Mouse (Mus musculus) hindbrain, embryonic 16.5 days (tissue): ENCODE data around the gene Spata3. TPM values are rescaled to one million over a fixed set of nuclear protein-coding genes. Genes with fewer than 3 reads are reported as not detected.
"Not testable (repeated sequence)": the region's sequence is repeated elsewhere in the genome, so short reads cannot be mapped to it uniquely, and the experiment has no call there.

Experiments
- ATAC-seq: fragments of 200-750 bp; cut with Nextera tagmentation; 2 replicates; pipeline ENCODE4 v1.8.0; 2017; ENCODE audit warnings: moderate TSS enrichment, moderate library complexity
- H3K27ac ChIP-seq: fragments of 300-500 bp; sonication (generic); 2 replicates; pipeline ENCODE4 v1.5.1; 2014; ENCODE audit warnings: low read depth, mild to moderate bottlenecking, control low read depth, low read length, moderate library complexity
- H3K27me3 ChIP-seq: fragments of 300-500 bp; sonication (generic); replicated peaks from 2 replicates; pipeline ENCODE4 v1.6.1; 2014; ENCODE audit warnings: low read length; ENCODE audit not compliant: control insufficient read depth, insufficient read depth
- H3K36me3 ChIP-seq: fragments of 300-500 bp; sonication (generic); 2 replicates; pipeline ENCODE4 v1.6.1; 2014; ENCODE audit warnings: mild to moderate bottlenecking, low read length, moderate library complexity, mixed read lengths; ENCODE audit not compliant: control insufficient read depth, insufficient read depth
- H3K4me1 ChIP-seq: fragments of 300-500 bp; sonication (generic); 2 replicates; pipeline ENCODE4 v1.6.1; 2014; ENCODE audit warnings: low read depth, low read length; ENCODE audit not compliant: control insufficient read depth, insufficient read depth
- H3K4me2 ChIP-seq: fragments of 300-500 bp; sonication (generic); 2 replicates; pipeline ENCODE4 v1.6.1; 2014; ENCODE audit warnings: mild to moderate bottlenecking, low read length, control low read depth, moderate library complexity
- H3K4me3 ChIP-seq: fragments of 300-500 bp; sonication (generic); 2 replicates; pipeline ENCODE4 v1.5.1; 2014; ENCODE audit warnings: mild to moderate bottlenecking, low read length, control low read depth, moderate library complexity
- H3K9ac ChIP-seq: fragments of 300-500 bp; sonication (generic); 2 replicates; pipeline ENCODE4 v1.6.1; 2014; ENCODE audit warnings: low read depth, mild to moderate bottlenecking, control low read depth, low read length, moderate library complexity
- H3K9me3 ChIP-seq: fragments of 300-500 bp; sonication (generic); 2 replicates; pipeline ENCODE4 v1.6.1; 2014; ENCODE audit warnings: mild to moderate bottlenecking, low read length, moderate library complexity; ENCODE audit not compliant: control insufficient read depth
- WGBS: fragments of 180-500 bp; shearing (Covaris S2); extraction: QIAGEN DNeasy Blood & Tissue Kit; methylation state at CpG from one replicate; pipeline ENCODE4 v1.1.7; 2014; 5-methylcytosine and 5-hydroxymethylcytosine counted together
- polyA plus RNA-seq: library from polyadenylated mRNA; unstranded; fragments of >200 nt; fragmentation: Nextera tagmentation; extraction: Ambion mirVana; gene quantifications from 2 replicates; pipeline ENCODE4 v1.2.1, GENCODE M21; 2015

Gene Spata3
- polyA plus RNA-seq, 1 experiment from 2014 or later, result 0.89 TPM

DNA sequence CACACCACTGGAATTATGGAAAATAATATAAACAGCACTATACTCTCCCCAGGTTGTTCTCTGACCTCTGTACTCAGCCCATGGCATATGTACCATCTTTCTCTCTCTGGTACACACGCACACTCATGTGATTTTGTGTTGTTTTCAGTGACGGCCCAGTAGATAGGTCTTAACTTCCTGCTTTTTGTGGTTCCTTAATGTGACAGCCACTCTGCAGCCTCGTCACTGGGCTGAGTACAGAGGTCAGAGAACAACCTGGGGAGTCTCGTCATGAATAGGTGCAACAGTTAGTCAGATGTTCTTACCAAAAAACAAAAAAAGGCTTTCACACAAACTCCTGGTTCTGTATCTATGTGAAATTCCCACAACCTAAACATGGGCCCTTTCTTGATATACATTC lies 28.3 kb upstream of the Spata3 start:
- H3K4me2 ChIP-seq, result no peak overlapping the region
- no peak for ATAC-seq
- H3K9ac ChIP-seq, result no peak overlapping the region
- no peaks in the 10 kb centered on the region for H3K4me1 ChIP-seq
- no peak overlapping the region for H3K4me3 ChIP-seq
- no peaks in the 10 kb centered on the region for H3K9me3 ChIP-seq
- no peaks in the 10 kb centered on the region for H3K36me3 ChIP-seq
- no peak overlapping the region for H3K27ac ChIP-seq
- 79% methylated on average over 4 of the region's 4 CpGs for WGBS
- H3K27me3 ChIP-seq, result no peaks in the 10 kb centered on the region

DNA sequence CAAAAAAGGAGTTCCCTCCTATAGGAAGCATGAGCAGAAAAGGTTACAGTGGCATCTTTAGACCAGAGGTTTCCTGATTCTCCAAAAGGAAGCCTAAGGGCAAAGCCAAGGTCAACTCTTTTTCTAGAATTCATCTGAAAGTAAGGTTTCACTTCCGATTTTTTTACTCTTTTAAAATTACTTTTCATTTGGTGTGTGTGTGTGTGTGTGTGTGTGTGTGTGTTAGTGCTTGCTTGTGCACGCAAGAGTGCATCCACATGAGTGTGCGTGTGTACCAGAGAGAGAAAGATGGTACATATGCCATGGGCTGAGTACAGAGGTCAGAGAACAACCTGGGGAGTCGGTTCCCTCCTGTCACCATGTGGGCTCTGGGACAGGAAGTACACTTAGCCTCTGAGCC lies 27.7 kb upstream of the Spata3 start:
- not testable (repeated sequence) for H3K4me2 ChIP-seq, H3K36me3 ChIP-seq, H3K27ac ChIP-seq, H3K27me3 ChIP-seq, H3K9ac ChIP-seq, H3K9me3 ChIP-seq, ATAC-seq, H3K4me1 ChIP-seq, H3K4me3 ChIP-seq
- 94% methylated on average over 4 of the region's 4 CpGs for WGBS

DNA sequence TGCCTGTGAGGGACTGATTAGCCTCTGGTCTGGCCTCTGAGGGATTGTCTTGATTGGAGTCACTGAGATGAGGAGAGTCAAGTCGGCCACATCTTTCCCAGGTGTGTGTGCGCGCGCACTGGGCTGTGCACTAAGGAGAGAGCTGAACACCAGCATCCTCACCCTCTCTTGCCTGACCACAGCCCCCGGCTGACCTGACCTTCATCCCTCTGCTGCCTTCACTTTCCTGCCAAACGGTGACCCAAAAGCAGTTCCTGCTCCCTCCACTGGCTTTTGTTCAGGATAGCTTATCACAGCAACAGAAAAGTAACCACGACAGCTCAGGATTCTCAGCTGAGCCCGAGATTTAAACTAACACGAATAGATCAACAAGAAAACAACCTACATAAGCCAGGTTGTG lies 24.4 kb upstream of the Spata3 start:
- no peak overlapping the region for H3K27ac ChIP-seq
- no peaks in the 10 kb centered on the region for H3K27me3 ChIP-seq
- no peak for ATAC-seq
- no peaks in the 10 kb centered on the region for H3K4me1 ChIP-seq
- WGBS, result 81% methylated on average over 9 of the region's 9 CpGs
- H3K9ac ChIP-seq, result no peak overlapping the region
- no peak overlapping the region for H3K4me2 ChIP-seq
- no peaks in the 10 kb centered on the region; the same call in 1 of the 2 replicates for H3K9me3 ChIP-seq
- no peaks in the 10 kb centered on the region for H3K36me3 ChIP-seq
- H3K4me3 ChIP-seq, result no peak overlapping the region

DNA sequence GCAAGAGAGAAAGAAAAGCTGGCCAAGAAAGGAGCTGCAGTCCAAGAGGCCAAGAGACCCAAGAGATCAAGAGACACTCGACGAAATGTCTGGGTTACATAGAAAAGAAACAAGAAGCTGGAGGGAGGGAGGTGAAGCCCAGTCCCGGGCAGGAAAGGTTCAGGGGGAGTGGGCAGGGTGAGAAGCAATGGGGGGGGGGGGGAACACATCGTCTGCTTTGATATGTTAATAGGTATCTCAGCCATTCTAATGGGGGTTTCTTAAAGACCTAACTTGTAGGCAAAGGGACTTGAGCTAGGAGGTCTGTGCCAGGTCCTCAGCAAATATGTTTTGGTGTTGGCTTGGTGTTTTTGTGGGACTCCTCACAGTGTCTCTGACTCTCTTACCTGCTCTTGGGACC lies 23.1 kb upstream of the Spata3 start:
- no peaks in the 10 kb centered on the region for H3K27me3 ChIP-seq
- H3K4me3 ChIP-seq, result no peak overlapping the region
- H3K9ac ChIP-seq, result no peak overlapping the region
- H3K4me2 ChIP-seq, result no peak overlapping the region
- H3K9me3 ChIP-seq, result no peaks in the 10 kb centered on the region; the same call in 1 of the 2 replicates
- H3K4me1 ChIP-seq, result no peaks in the 10 kb centered on the region
- WGBS, result 66% methylated on average over 4 of the region's 4 CpGs
- no peaks in the 10 kb centered on the region for H3K36me3 ChIP-seq
- no peak for ATAC-seq
- H3K27ac ChIP-seq, result no peak overlapping the region

DNA sequence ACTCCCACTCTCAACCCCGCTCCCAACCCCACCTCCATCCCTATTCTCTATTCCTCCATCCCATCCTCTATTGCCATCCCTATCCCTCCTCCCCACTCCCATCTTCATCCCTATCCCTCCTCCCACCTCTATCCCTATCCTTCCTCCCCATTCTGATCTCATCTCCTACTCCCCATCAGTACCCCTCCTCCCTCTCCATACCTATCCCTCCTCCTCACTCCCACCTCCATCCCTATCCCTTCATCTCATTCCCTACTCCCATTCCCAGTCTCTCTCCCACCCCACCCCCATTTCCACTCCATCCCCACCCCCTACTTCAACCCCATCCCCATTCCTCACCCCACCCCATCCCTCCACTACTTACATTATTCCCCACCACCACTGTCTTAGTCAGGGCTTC lies 19.4 kb upstream of the Spata3 start:
- 100% methylated on average over 1 of the region's 1 CpGs for WGBS
- ATAC-seq, result no peak
- no peak overlapping the region for H3K4me3 ChIP-seq

DNA sequence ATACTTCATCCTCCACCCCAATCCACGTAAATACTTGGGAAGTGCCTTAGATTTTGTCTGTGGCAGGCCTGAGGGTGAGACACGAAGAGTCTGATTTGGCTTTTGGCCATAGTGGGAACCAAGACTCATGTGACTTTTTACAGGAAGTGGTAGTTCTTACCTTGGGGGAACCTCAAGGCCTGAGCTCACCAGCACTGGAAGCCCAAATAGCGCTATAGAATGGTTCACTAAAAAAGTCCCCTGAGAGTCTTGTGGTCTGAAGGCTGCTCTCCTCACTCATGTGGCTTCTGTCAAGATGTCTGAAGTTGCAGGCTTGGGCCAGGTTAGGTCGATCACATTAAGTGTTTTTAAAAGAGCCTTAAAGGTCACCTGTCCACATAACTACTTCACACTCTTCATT lies 18.6 kb upstream of the Spata3 start:
- no peaks in the 10 kb centered on the region for H3K4me1 ChIP-seq
- WGBS, result 90% methylated on average over 4 of the region's 4 CpGs
- no peak overlapping the region for H3K27ac ChIP-seq
- H3K4me2 ChIP-seq, result no peak overlapping the region
- no peaks in the 10 kb centered on the region; the same call in 1 of the 2 replicates for H3K9me3 ChIP-seq
- ATAC-seq, result no peak
- H3K4me3 ChIP-seq, result no peak overlapping the region
- H3K36me3 ChIP-seq, result no peaks in the 10 kb centered on the region
- no peaks in the 10 kb centered on the region for H3K27me3 ChIP-seq
- H3K9ac ChIP-seq, result no peak overlapping the region

More for the DNA sequence above, 19.4 kb upstream of the Spata3 start:
- Histone ChIP-seq H3K9me3 (no peaks in the 10 kb centered on the region; the same call in 1 of the 2 replicates), H3K36me3 (no peaks in the 10 kb centered on the region), H3K27ac (no peak overlapping the region), H3K4me1 (no peaks in the 10 kb centered on the region), H3K4me2 (no peak overlapping the region), H3K9ac (no peak overlapping the region), H3K27me3 (no peaks in the 10 kb centered on the region)

DNA sequence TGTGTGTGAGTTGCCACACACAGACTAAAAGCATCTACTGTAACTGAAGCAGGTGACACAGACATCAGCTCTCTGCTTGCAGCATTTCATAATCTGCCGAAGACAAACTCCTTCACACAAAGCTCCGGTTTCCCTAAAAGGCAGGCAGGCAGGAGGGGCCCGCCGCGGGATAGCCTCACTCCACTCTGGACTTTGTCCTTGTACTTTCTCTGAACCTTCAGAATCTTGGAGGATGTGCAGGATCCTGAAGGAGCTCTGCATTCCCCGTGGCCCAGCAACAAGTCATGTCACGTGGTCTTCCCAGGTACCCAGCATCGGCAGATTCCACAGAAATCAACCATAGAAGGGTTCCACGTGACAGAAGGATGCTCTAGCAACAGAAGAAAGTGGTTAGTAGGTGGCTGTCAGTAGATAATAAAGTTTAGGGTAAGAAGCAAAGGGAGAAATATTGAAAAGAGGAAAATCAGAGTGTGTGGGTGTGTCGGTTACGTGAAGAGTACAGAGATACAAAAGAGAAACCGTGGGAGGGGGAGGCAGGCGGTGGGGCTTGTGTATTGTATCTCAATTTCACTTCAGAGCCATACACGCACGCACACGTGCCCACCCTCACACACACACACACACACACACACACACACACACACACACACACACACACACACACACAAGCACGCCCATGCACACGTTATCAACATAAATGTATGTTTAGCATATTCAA lies 16.6 kb upstream of the Spata3 start:
- H3K27me3 ChIP-seq, result no peaks in the 10 kb centered on the region
- H3K9me3 ChIP-seq, result no peaks in the 10 kb centered on the region; the same call in 1 of the 2 replicates
- H3K9ac ChIP-seq, result no peak overlapping the region
- H3K27ac ChIP-seq, result no peak overlapping the region
- no peaks in the 10 kb centered on the region for H3K4me1 ChIP-seq
- H3K4me3 ChIP-seq, result no peak overlapping the region
- no peaks in the 10 kb centered on the region for H3K36me3 ChIP-seq
- no peak for ATAC-seq
- WGBS, result 85% methylated on average over 18 of the region's 18 CpGs
- H3K4me2 ChIP-seq, result no peak overlapping the region

DNA sequence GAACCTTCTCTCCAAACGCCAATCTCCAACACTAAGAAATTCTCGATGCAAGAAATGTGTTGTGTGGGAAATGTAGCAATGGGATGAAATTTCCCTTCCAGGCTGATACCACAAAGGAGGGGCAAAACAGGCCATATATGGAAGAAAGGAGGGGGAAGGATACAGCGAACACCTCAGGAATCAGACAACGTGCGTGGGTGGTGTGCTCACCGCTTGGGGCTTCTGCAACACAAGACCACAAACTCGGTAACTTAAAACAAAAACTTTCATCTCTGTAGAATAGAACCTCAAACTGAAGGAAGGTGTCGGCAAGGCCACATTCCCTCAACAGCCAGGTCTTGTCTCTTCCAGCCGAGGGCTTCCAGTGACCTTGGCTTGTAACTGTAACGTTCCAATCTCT lies 11.1 kb upstream of the Spata3 start:
- H3K9ac ChIP-seq, result no peak overlapping the region
- 94% methylated on average over 10 of the region's 10 CpGs for WGBS
- ATAC-seq, result no peak

DNA sequence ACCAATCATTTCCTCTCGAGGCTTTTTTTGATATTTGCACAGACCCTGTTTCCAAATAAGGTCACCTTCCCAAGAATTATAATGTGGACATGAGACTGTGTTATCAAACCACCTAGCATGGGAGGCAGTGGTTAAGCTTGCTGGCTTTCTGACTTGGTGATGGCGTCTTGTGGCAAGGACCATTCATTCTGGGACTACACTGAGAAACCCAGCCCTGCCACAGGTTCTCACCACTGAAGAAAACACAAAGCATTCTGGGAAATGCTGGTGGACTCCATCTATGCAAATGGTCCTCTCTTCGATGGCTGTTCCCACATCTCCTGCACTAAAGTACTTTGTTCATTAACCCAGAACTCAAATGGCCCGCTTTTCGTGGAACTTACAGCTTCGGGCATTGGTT lies 10.6 kb upstream of the Spata3 start:
- WGBS, result 91% methylated on average over 6 of the region's 6 CpGs

More for the DNA sequence above, 11.1 kb upstream of the Spata3 start:
- no peak overlapping the region for H3K4me3 ChIP-seq
- H3K27me3 ChIP-seq, result no peaks in the 10 kb centered on the region
- no peak overlapping the region for H3K4me2 ChIP-seq
- H3K36me3 ChIP-seq, result no peaks in the 10 kb centered on the region
- H3K27ac ChIP-seq, result no peak overlapping the region
- H3K4me1 ChIP-seq, result no peaks in the 10 kb centered on the region
- no peaks in the 10 kb centered on the region for H3K9me3 ChIP-seq

More for the DNA sequence above, 10.6 kb upstream of the Spata3 start:
- Histone ChIP-seq H3K9ac (no peak overlapping the region), H3K4me1 (no peaks in the 10 kb centered on the region), H3K9me3 (no peaks in the 10 kb centered on the region), H3K4me3 (no peak overlapping the region), H3K27ac (no peak overlapping the region), H3K27me3 (no peaks in the 10 kb centered on the region), H3K36me3 (no peaks in the 10 kb centered on the region), H3K4me2 (no peak overlapping the region)
- no peak for ATAC-seq
